Mouse (Mus musculus) intestine, embryonic 16.5 days (tissue): ENCODE results near the gene Myadm. TPM values are rescaled to one million over a fixed set of nuclear protein-coding genes. Genes with fewer than 3 reads are reported as not detected.
"Not testable (repeated sequence)": the region's sequence is repeated elsewhere in the genome, so short reads cannot be mapped to it uniquely, and the experiment has no call there.

Experiments
- ATAC-seq: fragments of 200-750 bp; cut with Nextera tagmentation; 2 replicates; pipeline ENCODE4 v1.8.0; 2017; ENCODE audit warnings: moderate TSS enrichment, moderate library complexity
- H3K27ac ChIP-seq: fragments of 300-500 bp; sonication (generic); 2 replicates; pipeline ENCODE4 v1.5.1; 2014; ENCODE audit warnings: mild to moderate bottlenecking, low read length
- H3K27me3 ChIP-seq: fragments of 300-500 bp; sonication (generic); replicated peaks from 2 replicates; pipeline ENCODE4 v1.6.1; 2014; ENCODE audit warnings: low read length, control low read depth, mixed read lengths; ENCODE audit not compliant: control insufficient read depth, insufficient read depth
- H3K36me3 ChIP-seq: fragments of 300-500 bp; sonication (generic); 2 replicates; pipeline ENCODE4 v1.6.1; 2014; ENCODE audit warnings: low read length, control low read depth; ENCODE audit not compliant: control insufficient read depth, insufficient read depth
- H3K4me1 ChIP-seq: fragments of 300-500 bp; sonication (generic); 2 replicates; pipeline ENCODE4 v1.6.1; 2014; ENCODE audit warnings: low read length, control low read depth, mixed read lengths; ENCODE audit not compliant: control insufficient read depth, insufficient read depth
- H3K4me2 ChIP-seq: fragments of 300-500 bp; sonication (generic); 2 replicates; pipeline ENCODE4 v1.6.1; 2014; ENCODE audit warnings: low read depth, low read length, control low read depth
- H3K4me3 ChIP-seq: fragments of 300-500 bp; sonication (generic); 2 replicates; pipeline ENCODE4 v1.5.1; 2014; ENCODE audit warnings: mild to moderate bottlenecking, low read length
- H3K9ac ChIP-seq: fragments of 300-500 bp; sonication (generic); 2 replicates; pipeline ENCODE4 v1.6.1; 2014; ENCODE audit warnings: low read depth, low read length
- H3K9me3 ChIP-seq: fragments of 300-500 bp; sonication (generic); 2 replicates; pipeline ENCODE4 v1.6.1; 2016; ENCODE audit warnings: low read length, control low read depth; ENCODE audit not compliant: control insufficient read depth
- WGBS: fragments of 180-500 bp; shearing (Covaris S2); extraction: QIAGEN DNeasy Blood & Tissue Kit; methylation state at CpG from one replicate; pipeline ENCODE4 v1.1.7; 2014; 5-methylcytosine and 5-hydroxymethylcytosine counted together
- polyA plus RNA-seq: library from polyadenylated mRNA; unstranded; fragments of >200 nt; fragmentation: Nextera tagmentation; extraction: Ambion mirVana; gene quantifications from 2 replicates; pipeline ENCODE4 v1.2.1, GENCODE M21; 2015

Gene Myadm
- polyA plus RNA-seq, 1 experiment from 2014 or later, result 141 TPM

- Histone ChIP-seq H3K9ac (no peak overlapping the region), H3K4me3 (no peak overlapping the region), H3K4me2 (no peak overlapping the region), H3K27me3 (peaks cover 2% of the 10 kb centered on the region; the same call in 1 of the 2 replicates), H3K36me3 (no peaks in the 10 kb centered on the region), H3K4me1 (0 out of 2 replicates have a peak, but pooled peaks cover 3% of the 10 kb centered on the region), H3K27ac (no peak overlapping the region), H3K9me3 (no peaks in the 10 kb centered on the region)
- peak; percentile 69 for ATAC-seq
- 16% methylated on average over 3 of the region's 3 CpGs for WGBS
Observed at GRCm38 (mm10) chr7:3268291-3268690, 20.6 kb upstream of the Myadm start.

- no peak overlapping the region for H3K4me3 ChIP-seq
- ATAC-seq, result no peak
- H3K9ac ChIP-seq, result no peak overlapping the region
- H3K9me3 ChIP-seq, result no peaks in the 10 kb centered on the region
- H3K36me3 ChIP-seq, result no peaks in the 10 kb centered on the region
- no peaks in the 10 kb centered on the region for H3K27me3 ChIP-seq
- H3K4me2 ChIP-seq, result no peak overlapping the region
- 89% methylated on average over 9 of the region's 9 CpGs for WGBS
- peaks cover 3% of the 10 kb centered on the region; the same call in 1 of the 2 replicates for H3K4me1 ChIP-seq
- no peak overlapping the region for H3K27ac ChIP-seq
Observed at GRCm38 (mm10) chr7:3272206-3272605, 16.7 kb upstream of the Myadm start.

DNA sequence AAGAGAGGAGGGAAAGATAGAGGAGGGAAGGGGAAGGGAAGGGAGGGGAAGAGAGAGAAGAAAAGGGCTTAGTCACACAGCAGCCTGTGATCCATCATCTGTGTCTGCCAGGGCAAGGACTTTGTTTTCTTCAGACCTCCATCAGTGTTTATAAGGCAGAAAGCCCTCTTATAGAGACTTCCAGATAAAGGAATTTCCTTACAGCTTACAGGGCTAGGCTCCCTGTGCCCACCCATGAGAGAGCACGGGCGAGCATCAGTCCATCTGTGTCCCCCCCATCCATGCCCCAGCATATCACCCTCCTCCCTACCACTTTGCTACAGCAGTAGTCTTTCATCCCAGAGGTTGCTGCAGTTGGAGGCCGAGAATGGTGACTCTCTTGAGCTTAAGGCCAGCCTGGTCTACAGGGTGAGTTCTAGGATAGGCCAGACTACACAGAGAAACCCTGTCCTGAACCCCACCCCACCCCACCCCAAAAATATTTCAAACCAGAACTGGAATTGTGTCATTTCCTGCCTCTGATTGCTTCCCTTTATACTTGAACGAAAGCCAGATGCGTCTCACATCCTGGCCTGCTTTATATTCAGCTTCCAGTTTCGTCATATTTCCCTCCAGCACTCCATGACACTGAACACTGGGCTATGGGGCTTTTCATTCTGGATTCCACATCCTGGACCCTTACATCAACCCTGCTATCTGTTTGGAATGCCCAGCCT is 13.3 kb upstream of the Myadm start:
- H3K27ac ChIP-seq, result peak overlapping the region; percentile 81
- H3K4me3 ChIP-seq, result no peak overlapping the region
- no peaks in the 10 kb centered on the region for H3K27me3 ChIP-seq
- 35% methylated on average over 6 of the region's 6 CpGs for WGBS
- no peaks in the 10 kb centered on the region; the same call in 1 of the 2 replicates for H3K4me1 ChIP-seq
- H3K36me3 ChIP-seq, result no peaks in the 10 kb centered on the region
- no peak overlapping the region for H3K4me2 ChIP-seq
- ATAC-seq, result peak; percentile 75
- no peaks in the 10 kb centered on the region for H3K9me3 ChIP-seq
- H3K9ac ChIP-seq, result no peak overlapping the region

DNA sequence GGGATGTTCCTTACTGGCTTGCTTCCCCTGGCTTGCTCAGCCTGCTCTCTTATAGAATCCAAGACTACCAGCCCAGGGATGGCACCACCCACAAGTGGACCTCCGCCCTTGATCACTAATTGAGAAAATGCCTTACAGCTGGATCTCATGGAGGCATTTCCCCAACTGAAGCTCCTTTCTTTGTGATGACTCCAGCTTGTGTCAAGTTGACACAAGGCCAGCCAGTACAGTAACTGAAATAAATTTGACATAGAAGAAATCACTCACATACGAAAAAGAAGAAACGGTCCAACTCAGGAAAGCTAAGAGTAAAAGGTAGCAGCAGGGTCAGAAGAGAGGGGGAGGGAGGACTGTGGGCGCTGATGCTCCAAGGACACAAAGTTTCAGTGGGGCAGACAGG is 12.1 kb upstream of the Myadm start:
- H3K4me1 ChIP-seq, H3K4me3 ChIP-seq, H3K27me3 ChIP-seq, ATAC-seq, H3K4me2 ChIP-seq, H3K9ac ChIP-seq, H3K36me3 ChIP-seq, H3K27ac ChIP-seq, H3K9me3 ChIP-seq: not testable (repeated sequence)
- WGBS, result 59% methylated on average over 4 of the region's 4 CpGs

- no peak for ATAC-seq
Observed at GRCm38 (mm10) chr7:3280080-3280653, 8.7 kb upstream of the Myadm start.

DNA sequence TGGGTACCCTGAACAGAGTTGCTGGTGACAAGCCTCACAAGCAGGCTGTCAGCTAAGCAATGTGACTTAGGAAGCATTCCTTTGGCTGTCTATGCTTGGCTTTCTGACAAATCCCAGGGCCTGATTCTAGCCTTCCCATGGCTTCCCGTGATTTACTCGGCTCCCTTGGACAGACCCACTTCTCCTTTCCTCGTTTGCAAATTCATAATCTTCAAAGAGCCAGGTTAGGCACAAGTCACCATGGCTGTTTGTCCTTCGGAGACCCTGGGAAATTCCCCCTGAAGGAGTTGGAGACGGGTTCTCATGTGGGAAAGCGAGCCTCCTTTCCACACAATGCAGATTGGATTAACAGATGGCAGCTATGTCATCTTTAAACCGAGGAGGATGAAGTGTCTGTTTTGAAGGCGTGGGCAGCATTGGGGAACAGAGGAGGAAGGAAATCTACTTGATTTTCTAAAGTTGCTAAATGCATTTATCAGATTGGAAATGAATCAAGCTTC is 8.2 kb upstream of the Myadm start:
- no peaks in the 10 kb centered on the region for H3K27me3 ChIP-seq
- no peak overlapping the region for H3K9ac ChIP-seq
- H3K36me3 ChIP-seq, result no peaks in the 10 kb centered on the region
- peak; percentile 17; the same call in 1 of the 2 replicates for ATAC-seq
- H3K4me1 ChIP-seq, result no peaks in the 10 kb centered on the region
- no peak overlapping the region for H3K4me3 ChIP-seq
- no peak overlapping the region for H3K27ac ChIP-seq
- no peak overlapping the region for H3K4me2 ChIP-seq
- no peaks in the 10 kb centered on the region for H3K9me3 ChIP-seq
- 42% methylated on average over 8 of the region's 8 CpGs for WGBS

More at GRCm38 (mm10) chr7:3280080-3280653, 8.7 kb upstream of the Myadm start:
- Histone ChIP-seq H3K27ac (no peak overlapping the region), H3K4me1 (no peaks in the 10 kb centered on the region; the same call in 1 of the 2 replicates), H3K4me3 (no peak overlapping the region), H3K36me3 (no peaks in the 10 kb centered on the region), H3K27me3 (no peaks in the 10 kb centered on the region), H3K9ac (no peak overlapping the region), H3K9me3 (no peaks in the 10 kb centered on the region), H3K4me2 (no peak overlapping the region)
- 76% methylated on average over 5 of the region's 5 CpGs for WGBS

DNA sequence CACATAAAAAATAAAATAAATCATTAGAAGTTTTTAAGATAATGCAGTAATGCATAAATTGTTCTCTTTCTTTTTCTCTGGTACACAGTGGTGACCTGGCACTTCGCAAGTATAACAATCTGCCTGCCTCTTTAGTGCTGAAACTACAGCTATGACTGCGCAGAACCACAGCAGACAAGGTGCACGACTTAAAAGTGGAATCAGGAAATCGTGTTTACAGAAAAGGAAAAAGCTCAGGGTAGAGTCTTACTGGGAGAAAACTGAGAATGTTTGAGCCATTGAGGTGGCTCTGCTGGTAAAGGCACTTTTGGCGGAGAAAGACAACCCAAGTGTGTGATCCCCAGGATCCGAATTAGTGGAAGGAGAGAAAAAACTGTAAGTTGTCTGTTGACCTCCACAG is 7.1 kb upstream of the Myadm start:
- Histone ChIP-seq H3K4me3 (no peak overlapping the region), H3K9ac (no peak overlapping the region), H3K27me3 (no peaks in the 10 kb centered on the region), H3K9me3 (no peaks in the 10 kb centered on the region), H3K4me1 (peaks cover under 1% of the 10 kb centered on the region; the same call in 1 of the 2 replicates), H3K27ac (no peak overlapping the region), H3K4me2 (no peak overlapping the region), H3K36me3 (no peaks in the 10 kb centered on the region)
- 74% methylated on average over 6 of the region's 6 CpGs for WGBS
- no peak for ATAC-seq

DNA sequence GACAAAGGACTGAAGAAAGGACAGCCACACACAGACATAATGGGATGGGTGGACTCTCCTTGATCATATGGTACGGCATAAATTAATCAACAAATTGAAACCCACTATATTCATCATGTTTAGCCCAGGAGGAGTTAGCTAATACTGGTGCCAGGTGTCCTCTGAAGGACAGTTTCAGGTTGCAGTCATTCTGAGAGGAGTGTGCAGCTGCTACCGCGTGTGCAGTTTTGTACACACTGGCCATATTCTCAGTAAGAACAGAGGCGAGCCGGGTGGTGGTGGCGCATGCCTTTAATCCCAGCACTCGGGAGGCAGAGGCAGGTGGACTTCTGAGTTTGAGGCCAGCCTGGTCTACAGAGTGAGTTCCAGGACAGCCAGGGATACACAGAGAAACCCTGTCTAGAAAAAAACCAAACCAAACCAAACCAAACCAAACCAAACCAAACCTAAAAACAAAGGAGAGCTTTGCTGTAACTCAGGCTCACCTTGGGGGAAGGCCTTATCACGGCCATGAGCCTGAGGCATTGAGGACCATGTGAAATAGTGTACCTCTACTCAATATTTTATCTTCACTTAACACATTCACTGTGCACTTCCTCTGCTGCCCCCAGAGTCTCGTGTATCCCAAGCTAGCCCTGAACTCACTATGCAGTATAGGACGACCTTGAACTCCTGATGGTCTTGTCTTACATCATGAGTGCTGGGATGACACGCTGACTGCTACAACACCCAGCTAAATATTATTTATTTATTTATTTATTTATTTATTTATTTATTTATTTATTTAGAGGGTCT is 5.6 kb upstream of the Myadm start:
- Histone ChIP-seq H3K27me3 (no peaks in the 10 kb centered on the region), H3K4me1 (peaks cover 10% of the 10 kb centered on the region; the same call in 1 of the 2 replicates), H3K4me3 (no peak overlapping the region), H3K36me3 (no peaks in the 10 kb centered on the region), H3K27ac (no peak overlapping the region), H3K9me3 (no peaks in the 10 kb centered on the region), H3K4me2 (no peak overlapping the region), H3K9ac (no peak overlapping the region)
- WGBS, result 86% methylated on average over 11 of the region's 11 CpGs
- no peak for ATAC-seq

GRCm38 (mm10) chr7:3284604-3285003 is 4.3 kb upstream of the Myadm start:
- 84% methylated on average over 10 of the region's 10 CpGs for WGBS
- Histone ChIP-seq H3K4me1 (peaks cover 12% of the 10 kb centered on the region), H3K27ac (no peak overlapping the region), H3K27me3 (no peaks in the 10 kb centered on the region), H3K36me3 (no peaks in the 10 kb centered on the region), H3K9ac (no peak overlapping the region), H3K9me3 (no peaks in the 10 kb centered on the region), H3K4me3 (no peak overlapping the region), H3K4me2 (no peak overlapping the region)
- ATAC-seq, result no peak
